Mouse (Mus musculus) midbrain, embryonic 12.5 days (tissue): Measurements from ENCODE around the gene Gm9936. TPM values are rescaled to one million over a fixed set of nuclear protein-coding genes. Genes with fewer than 3 reads are reported as not detected.
"Not testable (repeated sequence)": the region's sequence is repeated elsewhere in the genome, so short reads cannot be mapped to it uniquely, and the experiment has no call there.

Experiments used
- ATAC-seq: fragments of 200-750 bp; cut with Nextera tagmentation; 2 replicates; pipeline ENCODE4 v1.8.0; 2017; ENCODE audit warnings: low read depth, moderate TSS enrichment, moderate library complexity; ENCODE audit not compliant: low FRiP score
- H3K27ac ChIP-seq: fragments of 300-500 bp; sonication (generic); replicated peaks from 2 replicates; pipeline ENCODE4 v1.5.1; 2016; ENCODE audit warnings: mild to moderate bottlenecking
- H3K27me3 ChIP-seq: fragments of 300-500 bp; sonication (generic); 2 replicates; pipeline ENCODE4 v1.6.1; 2016; ENCODE audit warnings: mild to moderate bottlenecking
- H3K36me3 ChIP-seq: fragments of 300-500 bp; sonication (generic); 2 replicates; pipeline ENCODE4 v1.6.1; 2016
- H3K4me1 ChIP-seq: fragments of 300-500 bp; sonication (generic); 2 replicates; pipeline ENCODE4 v1.6.1; 2016
- H3K4me2 ChIP-seq: fragments of 300-500 bp; sonication (generic); replicated peaks from 2 replicates; pipeline ENCODE4 v1.6.1; 2016; ENCODE audit warnings: mild to moderate bottlenecking, moderate library complexity
- H3K4me3 ChIP-seq: fragments of 300-500 bp; sonication (generic); 2 replicates; pipeline ENCODE4 v1.5.1; 2016; ENCODE audit warnings: mild to moderate bottlenecking
- H3K9ac ChIP-seq: fragments of 300-500 bp; sonication (generic); replicated peaks from 2 replicates; pipeline ENCODE4 v1.6.1; 2016; ENCODE audit warnings: mild to moderate bottlenecking, moderate library complexity
- H3K9me3 ChIP-seq: fragments of 300-500 bp; sonication (generic); 2 replicates; pipeline ENCODE4 v1.6.1; 2016; ENCODE audit warnings: mild to moderate bottlenecking
- WGBS: fragments of 180-500 bp; shearing (Covaris S2); methylation state at CpG from one replicate; pipeline ENCODE4 v1.1.7; 2016; 5-methylcytosine and 5-hydroxymethylcytosine counted together
- polyA plus RNA-seq: library from polyadenylated mRNA; unstranded; fragments of >200 nt; fragmentation: Nextera tagmentation; extraction: Ambion mirVana; gene quantifications from 2 replicates; pipeline ENCODE4 v1.2.1, GENCODE M21; 2016

The Gm9936 gene
- polyA plus RNA-seq, 1 experiment from 2014 or later, result 0.71 TPM

DNA sequence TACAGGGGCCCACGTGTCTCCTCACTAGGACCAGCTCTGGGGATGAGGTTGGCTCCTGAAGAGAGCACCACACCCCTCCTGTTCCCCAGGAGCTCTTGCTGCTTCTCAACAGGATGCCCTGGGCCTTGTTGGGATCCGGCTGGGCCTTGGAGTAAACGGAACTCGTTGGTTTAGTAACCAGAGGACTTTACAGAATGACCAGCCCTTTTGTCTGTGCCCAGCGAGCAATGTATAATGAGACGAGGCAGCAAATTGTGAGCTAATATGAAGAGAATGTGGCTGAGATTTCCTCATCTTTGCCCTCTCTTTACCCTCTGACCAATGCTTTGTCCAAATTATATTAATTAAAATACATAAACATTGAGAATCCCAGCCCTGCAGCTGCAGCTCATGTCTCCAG is 17.8 kb upstream of the Gm9936 start:
- Histone ChIP-seq H3K9me3 (no peaks in the 10 kb centered on the region), H3K9ac (no peak overlapping the region)
- no peak for ATAC-seq

DNA sequence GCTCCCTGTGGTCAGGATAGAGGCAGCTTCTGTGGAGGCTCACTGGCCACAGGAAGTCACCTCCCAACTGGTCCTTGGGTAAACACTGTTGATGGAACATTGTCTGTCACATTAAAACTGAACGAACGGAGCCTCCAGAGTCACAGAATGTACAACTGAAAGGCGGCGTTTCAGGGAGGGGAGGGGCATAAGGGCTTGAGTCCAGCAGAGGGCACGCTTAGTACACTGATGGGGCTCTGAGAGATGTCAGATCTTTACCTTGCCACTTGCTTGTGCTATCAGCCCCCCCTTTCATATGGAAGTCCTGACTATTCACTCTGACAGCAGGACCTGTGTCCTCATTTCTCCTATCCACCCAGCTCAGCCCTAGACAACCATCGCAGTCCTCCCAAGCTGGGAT is 17.4 kb upstream of the Gm9936 start:
- Histone ChIP-seq H3K9me3 (no peaks in the 10 kb centered on the region), H3K36me3 (no peaks in the 10 kb centered on the region), H3K27me3 (0 out of 2 replicates have a peak, but pooled peaks cover 3% of the 10 kb centered on the region), H3K4me2 (no peak overlapping the region), H3K9ac (no peak overlapping the region), H3K4me3 (no peak overlapping the region), H3K4me1 (peaks cover 20% of the 10 kb centered on the region), H3K27ac (no peak overlapping the region)
- ATAC-seq, result no peak
- 66% methylated on average over 6 of the region's 6 CpGs for WGBS

More for the DNA sequence above, 17.8 kb upstream of the Gm9936 start:
- H3K4me1 ChIP-seq, result peaks cover 20% of the 10 kb centered on the region
- 23% methylated on average over 6 of the region's 6 CpGs for WGBS
- no peaks in the 10 kb centered on the region for H3K36me3 ChIP-seq
- H3K27ac ChIP-seq, result no peak overlapping the region
- H3K4me3 ChIP-seq, result no peak overlapping the region
- H3K27me3 ChIP-seq, result 0 out of 2 replicates have a peak, but pooled peaks cover 3% of the 10 kb centered on the region
- no peak overlapping the region for H3K4me2 ChIP-seq

DNA sequence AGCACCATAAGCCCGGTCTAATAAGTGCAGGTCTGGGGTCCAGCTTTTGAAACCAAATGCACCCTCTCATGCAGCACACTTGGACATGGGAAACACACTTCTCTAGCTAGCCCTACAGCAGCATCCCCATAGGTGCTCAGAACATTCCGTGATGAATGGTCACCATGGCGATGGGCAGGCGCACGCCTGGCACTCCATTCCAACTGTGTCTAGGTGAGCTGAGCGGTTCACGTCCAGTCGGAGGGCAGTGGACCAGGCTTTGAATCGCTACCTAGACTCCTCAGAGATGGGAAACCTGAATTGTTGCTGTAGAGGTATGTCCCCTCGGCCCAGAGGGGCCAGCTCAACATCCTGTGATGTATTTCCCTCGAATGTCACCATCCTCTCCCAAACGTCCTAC is 6.8 kb upstream of the Gm9936 start:
- Histone ChIP-seq H3K4me3 (no peak overlapping the region), H3K9me3 (peaks cover 17% of the 10 kb centered on the region), H3K27me3 (peaks cover 3% of the 10 kb centered on the region), H3K36me3 (no peaks in the 10 kb centered on the region), H3K9ac (no peak overlapping the region), H3K4me1 (no peaks in the 10 kb centered on the region), H3K4me2 (no peak overlapping the region), H3K27ac (no peak overlapping the region)
- ATAC-seq, result no peak
- 87% methylated on average over 12 of the region's 12 CpGs for WGBS

DNA sequence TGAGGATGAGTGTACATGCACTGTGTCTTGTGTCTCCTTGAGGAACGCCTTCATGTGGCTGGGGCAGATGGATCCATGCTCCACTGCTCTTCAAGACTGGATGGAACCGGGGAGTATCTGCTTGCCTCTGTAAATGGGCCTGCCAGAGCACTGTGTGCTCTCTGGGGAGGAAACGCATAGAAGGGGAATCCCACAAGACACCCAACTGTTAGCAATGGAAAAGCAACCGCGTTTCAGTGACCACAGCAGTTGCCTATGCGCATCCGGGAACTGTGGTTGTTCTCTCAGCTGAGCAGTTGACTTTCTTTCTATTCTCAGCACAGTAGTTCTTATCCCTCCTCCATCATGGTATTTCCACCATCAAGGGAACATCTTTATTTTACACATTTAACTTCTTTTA is 6.3 kb upstream of the Gm9936 start:
- H3K4me3 ChIP-seq, result no peak overlapping the region
- no peak overlapping the region for H3K27ac ChIP-seq
- no peaks in the 10 kb centered on the region for H3K4me1 ChIP-seq
- no peak overlapping the region for H3K4me2 ChIP-seq
- peaks cover 17% of the 10 kb centered on the region for H3K9me3 ChIP-seq
- ATAC-seq, result no peak
- no peaks in the 10 kb centered on the region for H3K36me3 ChIP-seq
- no peak overlapping the region for H3K9ac ChIP-seq
- WGBS, result 78% methylated on average over 7 of the region's 7 CpGs
- peaks cover 3% of the 10 kb centered on the region for H3K27me3 ChIP-seq

DNA sequence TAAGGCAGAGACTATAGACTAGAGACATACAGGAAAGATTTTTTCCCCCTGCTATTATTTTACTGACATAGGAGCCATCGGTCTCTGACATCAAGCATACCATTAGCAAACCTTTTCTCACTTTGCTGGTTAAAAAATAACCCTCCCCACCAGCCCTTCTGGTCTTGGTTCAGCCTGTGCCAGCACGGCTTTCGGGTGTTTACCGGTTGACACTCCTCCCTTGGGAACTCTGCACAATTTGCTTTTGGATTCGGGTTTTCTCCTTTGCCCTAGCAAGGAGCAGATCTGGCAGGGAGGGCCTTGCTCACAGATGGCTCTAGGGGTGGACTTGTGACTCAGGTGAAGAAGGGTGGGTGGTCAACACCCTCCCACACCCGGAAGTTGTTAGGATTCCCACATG is 3.2 kb upstream of the Gm9936 start:
- Histone ChIP-seq H3K9me3 (no peaks in the 10 kb centered on the region), H3K4me2 (no peak overlapping the region), H3K4me3 (no peak overlapping the region), H3K27ac (no peak overlapping the region), H3K27me3 (peaks cover 10% of the 10 kb centered on the region), H3K9ac (no peak overlapping the region), H3K4me1 (no peaks in the 10 kb centered on the region), H3K36me3 (no peaks in the 10 kb centered on the region)
- WGBS, result 85% methylated on average over 6 of the region's 6 CpGs
- ATAC-seq, result no peak

DNA sequence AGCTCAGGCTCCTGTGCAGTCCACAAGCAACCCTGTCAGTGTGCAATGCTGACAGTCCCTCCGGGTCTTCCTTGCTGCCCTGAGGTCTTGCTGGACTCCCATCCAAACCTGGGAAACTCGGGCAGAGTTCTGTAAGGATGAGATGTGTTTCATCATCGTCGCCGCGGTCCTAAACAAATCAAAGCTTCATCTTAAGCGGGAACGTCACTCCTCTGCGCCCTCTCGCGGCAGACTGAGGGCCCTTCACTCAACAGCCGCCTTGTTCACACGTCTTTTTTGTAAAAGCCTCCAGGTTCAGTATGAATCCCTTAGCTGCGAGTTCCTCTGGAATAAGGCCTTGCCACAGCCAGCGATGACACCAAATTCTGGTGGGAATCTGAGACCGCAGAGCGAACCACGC is 771 bp upstream of the Gm9936 start:
- peak overlapping the region; percentile 38 for H3K4me3 ChIP-seq
- H3K9ac ChIP-seq, result peak overlapping the region; percentile 47; the same call in 1 of the 2 replicates
- no peaks in the 10 kb centered on the region for H3K9me3 ChIP-seq
- H3K4me1 ChIP-seq, result no peaks in the 10 kb centered on the region
- peak overlapping the region; percentile 66 for H3K4me2 ChIP-seq
- WGBS, result 4% methylated on average over 18 of the region's 18 CpGs
- no peak for ATAC-seq
- no peaks in the 10 kb centered on the region for H3K36me3 ChIP-seq
- no peak overlapping the region for H3K27ac ChIP-seq
- peaks cover 12% of the 10 kb centered on the region for H3K27me3 ChIP-seq

DNA sequence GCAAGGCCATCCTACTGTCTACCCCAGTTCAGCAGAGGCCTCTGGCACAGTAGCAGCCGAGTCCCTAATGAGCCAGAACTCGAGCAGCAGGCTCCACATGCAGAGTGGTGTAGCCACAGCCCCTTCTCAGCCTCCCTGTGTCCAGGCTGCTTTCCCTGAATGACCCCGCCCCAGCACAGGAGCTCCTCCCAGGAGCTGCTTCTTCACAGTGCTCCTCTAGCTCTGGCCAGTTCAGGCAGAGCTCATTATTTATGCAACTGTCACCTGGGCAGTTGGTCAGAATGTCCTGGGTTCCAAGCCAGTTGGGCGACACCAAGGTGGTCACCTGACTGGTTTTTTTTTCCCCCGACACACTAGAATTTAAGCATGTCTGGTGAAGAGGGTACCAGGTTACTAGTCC is 5.1 kb downstream of the Gm9936 start, which contains the start of gene 4930519G04Rik:
Gene 4930519G04Rik, plus strand, starts transcription at position 301 of the 400 bp plus-strand sequence.
- H3K27ac ChIP-seq, H3K4me2 ChIP-seq, H3K9ac ChIP-seq, H3K4me3 ChIP-seq, H3K36me3 ChIP-seq, H3K27me3 ChIP-seq, H3K9me3 ChIP-seq, H3K4me1 ChIP-seq, ATAC-seq: not testable (repeated sequence)
- WGBS, result 86% methylated on average over 3 of the region's 5 CpGs

DNA sequence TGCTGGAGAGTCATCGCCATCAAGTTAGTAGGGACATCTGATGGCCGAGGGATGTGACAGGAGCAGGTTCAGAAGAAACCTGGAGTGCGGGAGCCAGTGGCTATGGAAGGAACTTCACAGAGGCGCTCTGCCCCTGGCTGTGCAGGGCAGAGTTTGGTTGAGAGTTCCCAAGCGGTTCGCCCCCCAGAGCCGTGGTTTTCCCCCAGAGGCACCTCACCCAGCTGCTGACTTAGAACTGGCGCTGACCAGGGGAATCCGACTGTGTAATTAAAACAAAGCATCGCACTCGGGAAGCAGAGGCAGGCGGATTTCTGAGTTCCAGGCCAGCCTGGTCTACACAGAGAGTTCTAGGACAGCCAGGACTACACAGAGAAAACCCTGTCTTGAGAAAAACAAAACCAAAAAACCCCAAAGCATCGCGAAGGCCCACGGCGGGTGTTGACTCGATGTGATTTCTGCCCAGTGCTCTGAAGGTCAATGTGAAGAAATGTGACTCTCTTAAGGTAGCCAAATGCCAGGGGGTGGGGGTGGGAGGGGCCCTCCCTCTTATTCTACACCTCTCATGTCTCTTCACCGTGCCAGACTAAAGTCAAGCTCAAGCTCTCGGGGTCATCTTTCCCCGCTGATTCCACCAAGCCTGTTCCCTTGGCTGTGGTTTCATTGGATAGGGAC is 6.8 kb downstream of the Gm9936 start:
- H3K27me3 ChIP-seq, result 0 out of 2 replicates have a peak, but pooled peaks cover 4% of the 10 kb centered on the region
- no peak overlapping the region for H3K27ac ChIP-seq
- 86% methylated on average over 20 of the region's 20 CpGs for WGBS
- H3K4me2 ChIP-seq, result no peak overlapping the region
- no peaks in the 10 kb centered on the region for H3K4me1 ChIP-seq
- no peaks in the 10 kb centered on the region for H3K9me3 ChIP-seq
- no peak for ATAC-seq
- no peak overlapping the region for H3K4me3 ChIP-seq
- no peak overlapping the region for H3K9ac ChIP-seq
- H3K36me3 ChIP-seq, result no peaks in the 10 kb centered on the region

DNA sequence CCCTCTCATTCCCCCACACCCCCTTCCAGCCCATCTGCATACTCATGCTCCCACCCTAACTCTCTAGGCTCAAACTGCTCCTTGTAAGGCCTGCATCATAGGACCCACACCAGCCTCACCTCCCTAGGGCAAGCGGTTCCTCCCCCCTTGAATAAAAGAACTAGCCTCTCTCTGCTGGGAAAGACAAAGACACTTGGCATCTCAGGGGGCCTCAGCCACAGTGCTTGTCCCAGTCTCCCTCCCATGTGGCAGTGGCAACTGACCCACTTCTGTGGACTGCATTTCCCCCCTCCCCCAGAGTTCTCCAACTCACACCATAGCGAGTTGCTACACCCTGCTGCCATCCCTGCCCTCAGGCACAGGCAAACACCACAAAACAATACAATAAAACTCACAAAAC is 14.1 kb downstream of the Gm9936 start:
- H3K4me1 ChIP-seq, result peaks cover 13% of the 10 kb centered on the region; the same call in 1 of the 2 replicates
- not testable (repeated sequence) for H3K9ac ChIP-seq, H3K27me3 ChIP-seq, ATAC-seq, H3K4me3 ChIP-seq, H3K4me2 ChIP-seq, H3K9me3 ChIP-seq, H3K27ac ChIP-seq, H3K36me3 ChIP-seq
- 65% methylated on average over 2 of the region's 2 CpGs for WGBS

DNA sequence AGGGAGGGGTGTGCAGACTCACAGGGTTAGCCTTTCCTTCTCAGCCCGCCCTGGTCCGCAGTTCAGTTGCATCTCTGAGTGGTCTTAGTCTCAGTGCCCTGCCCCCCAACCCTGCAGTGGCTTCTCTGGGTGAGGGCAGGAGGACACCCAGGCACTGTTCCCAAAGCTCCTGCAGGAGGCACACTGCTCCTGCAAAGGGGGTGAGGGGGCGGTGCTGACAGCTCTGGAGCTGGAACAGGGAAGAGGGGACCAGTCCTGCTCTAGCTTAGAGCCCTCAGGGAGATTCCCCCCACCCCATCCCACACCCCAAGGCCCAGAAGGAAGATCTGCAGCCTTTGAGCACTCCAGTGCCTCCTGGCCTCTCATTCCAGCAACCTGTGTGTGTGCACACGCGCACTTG is 15.8 kb downstream of the Gm9936 start:
- H3K36me3 ChIP-seq, result no peaks in the 10 kb centered on the region
- no peaks in the 10 kb centered on the region for H3K27me3 ChIP-seq
- H3K4me3 ChIP-seq, result no peak overlapping the region
- H3K9ac ChIP-seq, result no peak overlapping the region
- no peak for ATAC-seq
- peaks cover 13% of the 10 kb centered on the region; the same call in 1 of the 2 replicates for H3K4me1 ChIP-seq
- H3K9me3 ChIP-seq, result no peaks in the 10 kb centered on the region
- H3K4me2 ChIP-seq, result no peak overlapping the region
- no peak overlapping the region for H3K27ac ChIP-seq
- WGBS, result 56% methylated on average over 5 of the region's 5 CpGs

DNA sequence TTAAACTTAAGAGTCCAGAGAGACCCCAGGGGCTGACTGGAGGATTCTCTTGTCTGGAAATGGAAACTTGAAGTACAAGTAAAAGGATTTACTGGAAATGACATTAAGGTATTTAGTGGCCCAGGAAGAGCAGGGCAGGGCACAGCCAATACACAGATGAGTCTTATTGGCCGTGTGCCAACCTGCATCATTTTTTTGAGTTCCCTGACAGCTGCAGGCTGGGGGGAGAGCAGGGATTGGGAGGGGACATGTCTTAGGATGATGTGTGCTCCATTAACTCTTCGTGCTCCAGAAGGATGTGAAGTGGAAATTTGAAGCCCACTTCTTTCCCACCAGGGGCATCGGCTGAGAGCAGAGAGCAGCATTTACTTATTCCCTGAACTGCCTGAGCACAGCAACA is 16.3 kb downstream of the Gm9936 start:
- not testable (repeated sequence) for H3K9me3 ChIP-seq, H3K9ac ChIP-seq, ATAC-seq, H3K4me3 ChIP-seq, H3K27me3 ChIP-seq, H3K27ac ChIP-seq, H3K36me3 ChIP-seq, H3K4me2 ChIP-seq
- peaks cover 13% of the 10 kb centered on the region; the same call in 1 of the 2 replicates for H3K4me1 ChIP-seq
- 56% methylated on average over 3 of the region's 3 CpGs for WGBS

DNA sequence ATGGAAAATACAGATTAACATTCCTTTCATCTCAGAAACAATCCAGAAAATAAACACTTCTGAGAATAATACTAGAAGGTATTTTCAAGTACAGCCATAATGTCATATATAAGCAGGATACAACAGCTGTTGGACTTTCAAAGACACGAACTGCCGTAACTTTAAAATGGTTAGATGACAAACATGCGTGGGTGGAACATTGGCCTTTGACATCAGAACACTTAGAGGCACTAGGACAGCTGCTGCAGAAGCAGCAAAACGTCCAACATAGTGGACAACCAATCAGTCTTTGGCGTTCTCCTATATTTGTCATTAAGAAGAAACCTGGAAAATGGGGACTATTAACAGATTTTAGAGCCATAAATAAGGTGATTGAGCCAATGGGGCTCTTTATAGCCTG is 18.0 kb downstream of the Gm9936 start:
- not testable (repeated sequence) for H3K36me3 ChIP-seq, H3K4me2 ChIP-seq, ATAC-seq, H3K4me3 ChIP-seq, H3K27ac ChIP-seq, H3K9me3 ChIP-seq, H3K9ac ChIP-seq, H3K27me3 ChIP-seq
- WGBS, result 81% methylated on average over 5 of the region's 5 CpGs
- H3K4me1 ChIP-seq, result peaks cover 13% of the 10 kb centered on the region; the same call in 1 of the 2 replicates

DNA sequence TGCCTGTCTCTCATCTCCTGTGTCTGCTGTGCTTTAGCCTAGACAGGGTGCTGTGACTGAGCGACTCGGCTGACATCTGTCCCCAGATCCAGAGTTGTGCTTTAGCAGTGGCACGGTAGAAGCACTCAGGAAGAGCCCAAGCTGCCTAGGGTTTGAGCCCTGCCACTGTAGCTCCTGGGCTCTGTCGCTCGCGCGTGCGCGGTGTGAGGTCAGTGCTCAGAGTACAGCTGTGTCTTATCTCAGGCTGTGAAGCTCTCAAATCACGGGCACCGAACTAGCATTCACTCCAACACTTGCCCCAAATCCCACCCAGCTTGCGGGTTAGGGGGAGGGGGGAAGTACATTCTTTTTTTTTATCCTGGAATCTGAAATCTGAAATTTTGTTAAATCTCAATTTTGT is 21.6 kb downstream of the Gm9936 start:
- 0 out of 2 replicates have a peak overlapping the region, but pooled peaks have one; percentile 24 for H3K9ac ChIP-seq
- no peaks in the 10 kb centered on the region for H3K9me3 ChIP-seq
- H3K4me3 ChIP-seq, result no peak overlapping the region
- no peak for ATAC-seq
- H3K4me2 ChIP-seq, result no peak overlapping the region
- H3K4me1 ChIP-seq, result peaks cover 4% of the 10 kb centered on the region; the same call in 1 of the 2 replicates
- H3K27me3 ChIP-seq, result no peaks in the 10 kb centered on the region
- H3K27ac ChIP-seq, result no peak overlapping the region
- WGBS, result 75% methylated on average over 12 of the region's 12 CpGs
- H3K36me3 ChIP-seq, result no peaks in the 10 kb centered on the region
